ENCODE assay signal across 8 mouse cellular contexts in genomic region chr7:112427357-112428157, GRCm38 (mm10). TPM values are rescaled to one million over a fixed set of nuclear protein-coding genes. Genes with fewer than 3 reads are reported as not detected.
A peak's percentile ranks its signal among the peaks of the same experiment; 100 is the strongest.
DNase-seq lines count a peak whose midpoint lies in the region; ATAC-seq and TF ChIP-seq lines count a peak whose summit lies in the region.

TSS of gene Parva (plus strand) at chr7:112427505.

- peak within 1 kb of the TSS; percentile 96 for H3K4me2 ChIP-seq in forebrain, embryonic 16.5 days (ENCODE audit: low read length)
- peak within 1 kb of the TSS; percentile 71 for H3K4me2 ChIP-seq in heart, postnatal 0 days (ENCODE audit: low read depth, low read length)
- H3K4me2 ChIP-seq in liver, postnatal 0 days (ENCODE audit: low read depth, low read length), result peak within 1 kb of the TSS; percentile 71

- no peaks in the 10 kb centered on the region for H3K36me3 ChIP-seq in forebrain, embryonic 16.5 days (ENCODE audit: control insufficient read depth, insufficient read depth)
- no peaks in the 10 kb centered on the region for H3K36me3 ChIP-seq in heart, postnatal 0 days (replicated peaks; ENCODE audit: control insufficient read depth, insufficient read depth, low read length)
- no peaks in the 10 kb centered on the region for H3K36me3 ChIP-seq in liver, postnatal 0 days (replicated peaks; ENCODE audit: insufficient read depth, low read length)

- TF ChIP-seq EP300 in heart, postnatal 0 days (IDR thresholded peaks at IDR 0.05; ENCODE audit: low read depth), result no peak
- TF ChIP-seq EP300 in liver, postnatal 0 days (IDR thresholded peaks at IDR 0.05; ENCODE audit: low read depth), result no peak

- peak within 1 kb of the TSS; percentile 80 for H3K9ac ChIP-seq in forebrain, embryonic 16.5 days (replicated peaks; ENCODE audit: low read depth, low read length)
- H3K9ac ChIP-seq in heart, postnatal 0 days (replicated peaks; ENCODE audit: low read depth, low read length), result peak within 1 kb of the TSS; percentile 89
- peak within 1 kb of the TSS; percentile 78 for H3K9ac ChIP-seq in liver, postnatal 0 days (replicated peaks)

- peak; percentile 87 for ATAC-seq in forebrain, embryonic 16.5 days
- ATAC-seq in heart, postnatal 0 days (ENCODE audit: insufficient read depth, low read depth), result peak; percentile 87
- peak; percentile 78 for ATAC-seq in liver, postnatal 0 days
- no peak for ATAC-seq in activated CD4-positive, CD25-positive, alpha-beta regulatory T cell, adult 4 months

- no peak for TF ChIP-seq CTCF in heart, postnatal 0 days (IDR thresholded peaks at IDR 0.05; ENCODE audit: low read depth)
- TF ChIP-seq CTCF in liver, postnatal 0 days (IDR thresholded peaks at IDR 0.05; ENCODE audit: low read depth), result no peak

- 3% methylated on average over 44 of the region's 49 CpGs for WGBS in forebrain, embryonic 16.5 days
- WGBS in heart, postnatal 0 days, result 1% methylated on average over 46 of the region's 49 CpGs
- WGBS in liver, postnatal 0 days (ENCODE audit: insufficient replicate concordance), result 1% methylated on average over 40 of the region's 49 CpGs

- H3K4me3 ChIP-seq in forebrain, embryonic 16.5 days (replicated peaks; ENCODE audit: low read length), result peak within 1 kb of the TSS; percentile 71
- peak within 1 kb of the TSS; percentile 72 for H3K4me3 ChIP-seq in heart, postnatal 0 days (ENCODE audit: low read depth, low read length)
- H3K4me3 ChIP-seq in liver, postnatal 0 days (ENCODE audit: low read depth, low read length), result peak within 1 kb of the TSS; percentile 63

- no peaks in the 10 kb centered on the region for H3K9me3 ChIP-seq in forebrain, embryonic 16.5 days (ENCODE audit: control insufficient read depth, low read length)
- H3K9me3 ChIP-seq in heart, postnatal 0 days (replicated peaks; ENCODE audit: control insufficient read depth, low read length), result no peaks in the 10 kb centered on the region
- H3K9me3 ChIP-seq in liver, postnatal 0 days (ENCODE audit: low read length), result no peaks in the 10 kb centered on the region

- peak within 1 kb of the TSS; percentile 65 for H3K27ac ChIP-seq in forebrain, embryonic 16.5 days (ENCODE audit: low read length)
- peak within 1 kb of the TSS; percentile 98 for H3K27ac ChIP-seq in heart, postnatal 0 days (ENCODE audit: low read depth)
- H3K27ac ChIP-seq in liver, postnatal 0 days (ENCODE audit: low read depth), result peak within 1 kb of the TSS; percentile 89

- DNase-seq in ES-CJ7 (ENCODE audit: low read depth, low spot score), result peak; percentile 28
- DNase-seq in cerebellum, adult 11 months, result peak; percentile 58
- DNase-seq in heart, postnatal 0 days (ENCODE audit: low spot score), result peak; percentile 83
- peak; percentile 85 to 91 for DNase-seq in kidney, postnatal 4 days
- DNase-seq in liver, postnatal 0 days, result peak; percentile 50
- peak; percentile 77 for DNase-seq in retina, embryonic 14.5 days (ENCODE audit: low spot score)

- H3K4me1 ChIP-seq in forebrain, embryonic 16.5 days (replicated peaks; ENCODE audit: control insufficient read depth, insufficient read depth, low read length), result peaks cover 8% of the 10 kb centered on the region
- peaks cover 13% of the 10 kb centered on the region for H3K4me1 ChIP-seq in heart, postnatal 0 days (ENCODE audit: control insufficient read depth, insufficient read depth)
- no peaks in the 10 kb centered on the region for H3K4me1 ChIP-seq in liver, postnatal 0 days (ENCODE audit: insufficient read depth)

- H3K27me3 ChIP-seq in forebrain, embryonic 16.5 days (replicated peaks; ENCODE audit: control insufficient read depth, insufficient read depth, low read length), result no peaks in the 10 kb centered on the region
- no peaks in the 10 kb centered on the region for H3K27me3 ChIP-seq in heart, postnatal 0 days (ENCODE audit: control insufficient read depth, insufficient read depth, low read length)
- H3K27me3 ChIP-seq in liver, postnatal 0 days (ENCODE audit: insufficient read depth, low read length), result 0 out of 2 replicates have a peak, but pooled peaks cover 4% of the 10 kb centered on the region

RNA-seq across cellular contexts. Expression of gene Parva, which starts in this region (rescaled TPM):
- 21.1 and 27.1 TPM in 2 replicates for polyA plus RNA-seq in forebrain, embryonic 16.5 days (2015; fragmentation: Nextera tagmentation; extraction: Ambion mirVana)
- 46.7 and 53.0 TPM in 2 replicates for total RNA-seq in heart, postnatal 0 days (2014; rRNA removed; ENCODE audit: low replicate concordance)
- 39.7 and 41.6 TPM in 2 replicates for polyA plus RNA-seq in heart, postnatal 0 days (2015; fragmentation: Nextera tagmentation; extraction: Ambion mirVana)
- polyA plus RNA-seq in liver, postnatal 0 days (2015; fragmentation: Nextera tagmentation; extraction: Ambion mirVana), result 8.0 and 8.6 TPM in 2 replicates
- polyA plus RNA-seq in activated CD4-positive, CD25-positive, alpha-beta regulatory T cell, adult 4 months (2017; shearing (Covaris generic)), result not detected

Comparison
In these comparisons a context has a peak if more than half of its experiments do, and no peak if none do; other contexts are left out.
1. DNase-seq: peak in every context shown above with its lines; median percentile 88 in kidney, postnatal 4 days; 83 in heart, postnatal 0 days; 77 in retina, embryonic 14.5 days; 58 in cerebellum, adult 11 months; 50 in liver, postnatal 0 days; 28 in ES-CJ7.